Mouse (Mus musculus) bone marrow macrophage, adult 2 months (primary cell): ENCODE measurements around the gene Ctbp2.

Experiments
- CTCF ChIP-seq: IDR thresholded peaks from 2 replicates; pipeline ENCODE4 v1.5.1; 2012; ENCODE audit warnings: low read depth, mild to moderate bottlenecking, low read length, moderate library complexity
- POLR2A ChIP-seq: IDR thresholded peaks from 2 replicates; pipeline ENCODE4 v1.6.1; 2012; ENCODE audit warnings: mild to moderate bottlenecking, low read depth, low read length, borderline replicate concordance

DNA sequence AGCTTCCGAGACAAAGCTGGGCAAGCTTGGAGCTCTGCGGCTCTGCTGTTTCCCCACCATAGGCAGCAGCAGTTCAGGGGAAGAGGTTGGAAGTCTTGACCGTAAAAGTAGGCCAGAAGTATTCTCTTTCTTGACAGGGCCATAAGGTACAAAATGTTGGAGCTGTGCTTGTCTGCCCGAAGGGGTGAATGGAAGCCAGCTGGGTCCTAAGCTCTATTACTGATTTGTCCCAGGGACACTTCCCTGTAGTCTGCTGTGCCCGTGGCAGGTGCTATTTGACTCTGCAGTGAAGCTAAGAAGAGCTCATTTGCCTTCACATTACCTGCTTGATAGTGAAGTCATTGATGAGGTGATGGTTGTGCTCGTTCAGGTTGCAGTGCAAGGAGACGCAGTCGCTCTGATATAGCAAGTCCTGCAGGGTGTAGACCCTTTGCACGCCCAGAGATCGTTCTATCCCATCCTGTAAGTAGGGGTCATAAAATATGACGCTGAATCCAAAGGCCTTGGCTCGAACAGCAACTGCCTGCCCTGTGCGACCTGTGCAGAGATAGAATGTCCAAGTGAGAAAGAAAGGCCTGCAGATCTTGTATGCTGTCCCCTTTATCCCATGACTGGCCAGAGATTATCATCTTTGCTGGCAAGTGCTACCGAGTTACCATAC, 132.8 kb downstream of the Ctbp2 start:
- no peak for TF ChIP-seq CTCF
- no peak for TF ChIP-seq POLR2A
